ENCODE assay signal across 8 mouse cellular contexts in the genomic region with DNA sequence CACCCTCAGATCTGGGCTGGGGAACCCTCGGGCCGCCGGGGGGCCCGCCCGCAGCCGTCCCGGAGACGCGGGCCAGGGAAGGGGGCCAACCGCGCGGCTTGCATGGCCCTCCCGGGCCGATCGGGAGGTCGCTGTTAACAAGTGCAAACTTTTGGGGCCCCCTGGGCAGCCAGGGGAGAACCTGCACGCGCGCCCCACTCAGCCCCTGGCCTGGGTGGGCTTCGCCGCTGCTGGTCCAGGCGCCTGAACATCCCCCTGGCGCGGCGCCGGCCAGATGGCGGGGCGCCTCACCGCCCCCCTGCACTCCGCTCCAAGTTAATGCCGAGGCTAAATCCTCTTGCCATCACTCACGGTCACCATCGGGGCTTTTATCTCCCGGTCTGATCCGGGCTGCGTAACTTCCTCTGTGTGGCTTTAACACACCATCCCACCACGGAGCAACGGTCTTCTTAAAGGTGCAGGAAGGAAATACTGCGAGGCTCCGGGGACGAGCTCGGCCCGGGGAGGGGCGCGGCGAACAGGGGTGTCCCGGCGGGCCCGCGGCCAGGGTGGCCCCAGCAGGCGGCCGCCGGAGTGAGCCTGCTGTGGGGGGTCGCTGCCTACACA. TPM values are rescaled to one million over a fixed set of nuclear protein-coding genes. Genes with fewer than 3 reads are reported as not detected.
DNase-seq lines count a peak whose midpoint lies in the region; ATAC-seq and TF ChIP-seq lines count a peak whose summit lies in the region.

A gene (minus strand): TSS at position 407 of the 606 bp plus-strand sequence.

- H3K4me2 ChIP-seq in hindbrain, embryonic 13.5 days: peak within 1 kb of the TSS; percentile 98

- TF ChIP-seq CTCF in gastrocnemius, adult 2 months (IDR thresholded peaks at IDR 0.05): no peak

- intact Hi-C loops in gastrocnemius, adult 2 months (cut with DNase I): no loop called here

- peaks cover 51% of the 10 kb centered on the region for H3K27me3 ChIP-seq in hindbrain, embryonic 13.5 days

- H3K27ac ChIP-seq in gastrocnemius, adult 2 months: peak within 1 kb of the TSS; percentile 82
- H3K27ac ChIP-seq in hindbrain, embryonic 13.5 days: peak within 1 kb of the TSS; percentile 30

- DNase-seq in cerebellum, postnatal 10 days: peak; percentile 63 to 66
- DNase-seq in cerebellum, adult 9-10 months: no peak
- peak in 1 of 2 experiments; percentile 49 for DNase-seq in adrenal gland, postnatal 4 days (ENCODE audit: low spot score in 2 of 2)
- DNase-seq in gastrocnemius, adult 2 months: peak; percentile 73
- no peak for DNase-seq in layer of hippocampus, postnatal 25 days (ENCODE audit: extremely low spot score in 1 of 2, low spot score in 1 of 2)
- peak; percentile 65 for DNase-seq in lung, postnatal 14 days
- DNase-seq in right cerebral cortex, adult 2 months (ENCODE audit: low spot score in 2 of 2): peak; percentile 51 to 64

- H3K9me3 ChIP-seq in hindbrain, embryonic 13.5 days: no peaks in the 10 kb centered on the region

- H3K4me1 ChIP-seq in hindbrain, embryonic 13.5 days (replicated peaks): peaks cover 71% of the 10 kb centered on the region

- WGBS in hindbrain, embryonic 13.5 days: 0% methylated on average over 54 of the region's 54 CpGs

- H3K36me3 ChIP-seq in hindbrain, embryonic 13.5 days: no peaks in the 10 kb centered on the region

- peak; percentile 55 for ATAC-seq in hindbrain, embryonic 13.5 days (ENCODE audit: low FRiP score)

- peak within 1 kb of the TSS; percentile 96 for H3K4me3 ChIP-seq in gastrocnemius, adult 2 months
- peak within 1 kb of the TSS; percentile 52 for H3K4me3 ChIP-seq in hindbrain, embryonic 13.5 days

- H3K9ac ChIP-seq in hindbrain, embryonic 13.5 days: peak within 1 kb of the TSS; percentile 75

RNA-seq across cellular contexts. Expression of the gene that starts here (rescaled TPM):
- total RNA-seq in adrenal gland, postnatal 4 days (2021): 10 to 100 TPM; 31.5 to 32.3 TPM
- total RNA-seq in gastrocnemius, adult 2 months (2021): 10 to 100 TPM; 25.0 to 27.0 TPM
- 2.8 and 3.1 TPM in 2 replicates for polyA plus RNA-seq in hindbrain, embryonic 13.5 days (2015; fragmentation: Nextera tagmentation; extraction: Ambion mirVana)
- total RNA-seq in layer of hippocampus, postnatal 25 days (2021): 100 to 1,000 TPM in 1 of 2 experiments, 10 to 100 TPM in 1; 94.0 to 109 TPM

Comparison
In these comparisons a context has a peak if more than half of its experiments do, and no peak if none do; other contexts are left out.
1. DNase-seq: peak in cerebellum, postnatal 10 days (2 of 2), gastrocnemius, adult 2 months (single experiment), lung, postnatal 14 days (single experiment) and right cerebral cortex, adult 2 months (2 of 2); none in cerebellum, adult 9-10 months (single experiment) and layer of hippocampus, postnatal 25 days (0 of 2).